Mouse (Mus musculus) CH12.LX (cell line): ENCODE measurements at regions not wholly inside any gene's neighbourhood (a gene's known extent, or its start where the extent isn't known, plus 50 kb on each side); places are given as distances from the start of the nearest gene placed in this dataset.

ENCODE experiments used
- DNase-seq: peaks from one replicate; pipeline ENCODE4 v3.0.0-alpha.2; 2013; ENCODE audit errors: extremely low read depth
- H3K27ac ChIP-seq: 2 replicates; pipeline ENCODE4 v1.5.1; 2012; ENCODE audit warnings: low read depth, mild to moderate bottlenecking, control low read depth, moderate library complexity; ENCODE audit not compliant: insufficient read depth
- H3K27me3 ChIP-seq: replicated peaks from 2 replicates; pipeline ENCODE3; 2012; ENCODE audit warnings: inconsistent platforms
- H3K36me3 ChIP-seq, 2 experiments: replicated peaks in 1 of 2; 2 replicates each; pipeline versions ENCODE3 to v1.6.1; 2012; ENCODE audit warnings: inconsistent platforms in 1 of 2, low read length in 1 of 2, mild to moderate bottlenecking in 1 of 2, mixed read lengths in 1 of 2, moderate library complexity in 1 of 2; ENCODE audit not compliant: control insufficient read depth in 1 of 2, insufficient read depth in 1 of 2
- H3K4me1 ChIP-seq, 2 experiments: 2 replicates each; pipeline ENCODE4 v1.6.1; 2012; ENCODE audit warnings: inconsistent platforms in 1 of 2, moderate library complexity in 1 of 2; ENCODE audit not compliant: insufficient read depth in 2 of 2, control insufficient read depth in 1 of 2
- H3K4me2 ChIP-seq: 2 replicates; pipeline ENCODE4 v1.6.1; 2012; ENCODE audit warnings: low read depth, mild to moderate bottlenecking, control low read depth; ENCODE audit not compliant: poor library complexity, insufficient read depth, severe bottlenecking
- H3K4me3 ChIP-seq, 3 experiments: fragments of 150-350 bp in 1 of 3; sonication (generic) in 1 of 3; replicated peaks in 1 of 3; 2 replicates each; pipeline versions ENCODE3 to v1.5.1; 2011 to 2012; ENCODE audit warnings: low read depth in 2 of 3, low read length in 2 of 3, mild to moderate bottlenecking in 2 of 3, moderate library complexity in 2 of 3, control low read depth in 1 of 3, improper control_type of control experiment in 1 of 3, inconsistent platforms in 1 of 3, mixed read lengths in 1 of 3; ENCODE audit not compliant: poor library complexity in 1 of 3
- H3K79me2 ChIP-seq: replicated peaks from 2 replicates; pipeline ENCODE4 v1.6.1; 2012; ENCODE audit warnings: mild to moderate bottlenecking, moderate library complexity; ENCODE audit not compliant: control insufficient read depth, poor library complexity, insufficient read depth, severe bottlenecking; ENCODE audit errors: extremely low read depth
- H3K9ac ChIP-seq: 2 replicates; pipeline ENCODE4 v1.6.1; 2012; ENCODE audit warnings: low read depth, mild to moderate bottlenecking, control low read depth, moderate library complexity; ENCODE audit not compliant: insufficient read depth
- H3K9me3 ChIP-seq: replicated peaks from 2 replicates; pipeline ENCODE3; 2012; ENCODE audit warnings: low read length, inconsistent platforms, mixed read lengths
- BHLHE40 ChIP-seq: IDR thresholded peaks from 2 replicates; pipeline ENCODE4 v1.6.1; 2011; ENCODE audit warnings: mild to moderate bottlenecking, low read depth, low read length, improper control_type of control experiment
- CHD1 ChIP-seq: IDR thresholded peaks from 2 replicates; pipeline ENCODE4 v1.6.1; 2012; ENCODE audit warnings: low read depth, low read length, improper control_type of control experiment, inconsistent platforms
- E2F4 ChIP-seq: IDR thresholded peaks from 2 replicates; pipeline ENCODE4 v1.6.1; 2011; ENCODE audit warnings: low read depth, low read length, improper control_type of control experiment; ENCODE audit not compliant: insufficient replicate concordance
- EP300 ChIP-seq: IDR thresholded peaks from 2 replicates; pipeline ENCODE4 v1.6.1; 2011; ENCODE audit warnings: low read length, improper control_type of control experiment
- GABPA ChIP-seq: IDR thresholded peaks from 2 replicates; pipeline ENCODE4 v1.6.1; 2012; ENCODE audit warnings: low read depth, low read length, improper control_type of control experiment, inconsistent platforms; ENCODE audit not compliant: insufficient replicate concordance
- IRF4 ChIP-seq: IDR thresholded peaks from 2 replicates; pipeline ENCODE4 v1.6.1; 2014; ENCODE audit warnings: low read depth, mild to moderate bottlenecking, inconsistent platforms, low read length, improper control_type of control experiment
- JUN ChIP-seq: IDR thresholded peaks from 2 replicates; pipeline ENCODE4 v1.6.1; 2011; ENCODE audit warnings: low read depth, mild to moderate bottlenecking, low read length, improper control_type of control experiment, moderate library complexity; ENCODE audit not compliant: insufficient read depth
- JUND ChIP-seq: conservative IDR thresholded peaks from 2 replicates; pipeline ENCODE4 v1.6.1; 2011; ENCODE audit warnings: low read depth, low read length, improper control_type of control experiment
- MAX ChIP-seq: IDR thresholded peaks from 2 replicates; pipeline ENCODE4 v1.6.1; 2011; ENCODE audit warnings: low read length, improper control_type of control experiment
- MEF2A ChIP-seq: IDR thresholded peaks from 2 replicates; pipeline ENCODE4 v1.6.1; 2014; ENCODE audit warnings: low read depth, mild to moderate bottlenecking, inconsistent platforms, low read length, improper control_type of control experiment, borderline replicate concordance
- MXI1 ChIP-seq: IDR thresholded peaks from 2 replicates; pipeline ENCODE4 v1.6.1; 2011; ENCODE audit warnings: mild to moderate bottlenecking, low read depth, low read length, improper control_type of control experiment
- NELFE ChIP-seq: IDR thresholded peaks from 2 replicates; pipeline ENCODE4 v1.6.1; 2011; ENCODE audit warnings: low read depth, low read length, improper control_type of control experiment
- PAX5 ChIP-seq: IDR thresholded peaks from 2 replicates; pipeline ENCODE4 v1.6.1; 2012; ENCODE audit warnings: low read length, inconsistent platforms, mixed read lengths
- POLR2A ChIP-seq: IDR thresholded peaks from 2 replicates; pipeline ENCODE4 v1.6.1; 2011; ENCODE audit warnings: low read depth, mild to moderate bottlenecking, improper control_type of control experiment, low read length
- TCF12 ChIP-seq: IDR thresholded peaks from 2 replicates; pipeline ENCODE4 v1.6.1; 2014; ENCODE audit warnings: low read depth, mild to moderate bottlenecking, inconsistent platforms, low read length, improper control_type of control experiment
- ZMIZ1 ChIP-seq: IDR thresholded peaks from 2 replicates; pipeline ENCODE4 v1.6.1; 2012; ENCODE audit warnings: low read depth, mild to moderate bottlenecking, inconsistent platforms, low read length, improper control_type of control experiment
- ZNF384 ChIP-seq: IDR thresholded peaks from 2 replicates; pipeline ENCODE4 v1.6.1; 2012; ENCODE audit warnings: low read depth, low read length, improper control_type of control experiment, inconsistent platforms
- dilution Hi-C: fragments of 300-500 bp; cut with MboI; formaldehyde crosslinking; loops from 2 replicates; pipeline ENCODE4 v1.14.3; 2020; ENCODE audit warnings: low sequenced_read_pairs; ENCODE audit not compliant: extremely low pct_unique_long_range_greater_than_20kb, extremely low pct_ligation_motif_present
- in situ Hi-C: fragments of 300-500 bp; cut with MboI; formaldehyde crosslinking; loops from 3 replicates; pipeline ENCODE4 v1.14.3; 2019; ENCODE audit warnings: low sequenced_read_pairs, low pct_ligation_motif_present, low pct_unique_long_range_greater_than_20kb, mixed read lengths

GRCm38 (mm10) chr3:52790942-52791341, 226.1 kb downstream of the Cog6 start:
- Histone ChIP-seq H3K4me3 (peak overlapping the region in 1 of 3 experiments; percentile 29), H3K79me2 (no peaks in the 10 kb centered on the region), H3K27ac (no peak overlapping the region), H3K9ac (no peak overlapping the region), H3K27me3 (no peaks in the 10 kb centered on the region), H3K4me1 (peaks cover 4 to 7% of the 10 kb centered on the region in 2 experiments)
- dilution Hi-C loops: no loop called here
- peak; percentile 69; the same call in 1 of the 2 replicates for TF ChIP-seq IRF4
- no peak for TF ChIP-seq MAX
- no peak for TF ChIP-seq NELFE
- peak; percentile 35; the same call in 1 of the 2 replicates for TF ChIP-seq JUND
- no peak for TF ChIP-seq MXI1
- peak; percentile 75; the same call in 1 of the 2 replicates for TF ChIP-seq MEF2A
- 0 out of 2 replicates have a peak, but pooled peaks have one; percentile 8 for TF ChIP-seq JUN
- TF ChIP-seq CHD1: no peak
- peak; percentile 58 for TF ChIP-seq EP300
- 0 out of 2 replicates have a peak, but pooled peaks have one; percentile 31 for TF ChIP-seq BHLHE40
- TF ChIP-seq POLR2A: no peak
- TF ChIP-seq GABPA: no peak
- TF ChIP-seq, all 38 proteins: peak for 6
- Histone ChIP-seq H3K4me2 (peak overlapping the region; percentile 44; the same call in 1 of the 2 replicates), H3K9me3 (no peaks in the 10 kb centered on the region), H3K36me3 (no peaks in the 10 kb centered on the region)
- peak; percentile 24 for DNase-seq
- in situ Hi-C loops: no loop called here

GRCm38 (mm10) chr3:52787964-52788760, 228.9 kb downstream of the Cog6 start:
- Histone ChIP-seq H3K4me2 (no peak overlapping the region), H3K79me2 (no peaks in the 10 kb centered on the region), H3K4me1 (peaks cover 7 to 19% of the 10 kb centered on the region in 2 experiments), H3K36me3 (no peaks in the 10 kb centered on the region), H3K27ac (no peak overlapping the region), H3K4me3 (no peak overlapping the region), H3K9ac (no peak overlapping the region), H3K27me3 (no peaks in the 10 kb centered on the region), H3K9me3 (no peaks in the 10 kb centered on the region)
- DNase-seq: no peak
- dilution Hi-C loops: no loop called here
- no peak for TF ChIP-seq TCF12
- no peak for TF ChIP-seq ZMIZ1
- no peak for TF ChIP-seq JUN
- TF ChIP-seq PAX5: no peak
- no peak for TF ChIP-seq E2F4
- TF ChIP-seq EP300: no peak
- TF ChIP-seq BHLHE40: no peak
- no peak for TF ChIP-seq GABPA
- no peak for TF ChIP-seq ZNF384
- TF ChIP-seq IRF4: no peak
- in situ Hi-C loops: no loop called here
